22 mouse cellular contexts compared by ENCODE assay signal in genomic region chr9:28307481-28308050, GRCm38 (mm10).
DNase-seq lines count a peak whose midpoint lies in the region; ATAC-seq lines count a peak whose summit lies in the region.
"Had no signal": no experiment of that assay in that cellular context is flagged by ENCODE, and none has a peak within 500 bp of the region (broad histone marks: within the 10 kb centered on the region; RNA-seq: fewer than 3 reads in every experiment).

No protein-coding gene starts in this region.

- no peaks in the 10 kb centered on the region for H3K27me3 ChIP-seq in embryonic facial prominence, embryonic 10.5 days (replicated peaks; ENCODE audit: low read depth, poor library complexity, severe bottlenecking)
- H3K27me3 ChIP-seq in hindbrain, embryonic 11.5 days (ENCODE audit: control insufficient read depth, insufficient read depth, low read length): no peaks in the 10 kb centered on the region
- H3K27me3 ChIP-seq: embryonic facial prominence, embryonic 15.5 days; limb, embryonic 13.5 days; liver, embryonic 13.5 days had no signal

- peak; percentile 61 for DNase-seq in heart, adult 11 months
- DNase-seq in heart, postnatal 36 days: no peak
- peak; percentile 11 for DNase-seq in embryonic facial prominence, embryonic 10.5 days (ENCODE audit: low spot score)
- no peak for DNase-seq in hindbrain, embryonic 11.5 days (ENCODE audit: low spot score)
- peak; percentile 49 for DNase-seq in retina, embryonic 14.5 days (ENCODE audit: low spot score)
- DNase-seq in adrenal gland, postnatal 14 days: no peak
- no peak for DNase-seq in adrenal gland, postnatal 4 days (ENCODE audit: low spot score in 2 of 2)
- DNase-seq: adrenal gland, adult 8-10 months; cerebellum, adult 11 months; gastrocnemius, postnatal 14 days; heart, adult 2 months; heart, postnatal 4 days; kidney, postnatal 36 days; liver, embryonic 13.5 days; lung, embryonic 14.5 days; lung, postnatal 36 days; right cerebral cortex, postnatal 25 days; thymus, adult 2 months had no signal

- H3K4me3 ChIP-seq in embryonic facial prominence, embryonic 10.5 days: no peak overlapping the region
- H3K4me3 ChIP-seq in hindbrain, embryonic 11.5 days (ENCODE audit: low read depth, low read length): no peak overlapping the region
- H3K4me3 ChIP-seq: embryonic facial prominence, embryonic 15.5 days; heart, adult 2 months; limb, embryonic 13.5 days; liver, embryonic 13.5 days; myocyte had no signal

- no peaks in the 10 kb centered on the region for H3K9me3 ChIP-seq in embryonic facial prominence, embryonic 10.5 days
- H3K9me3 ChIP-seq in hindbrain, embryonic 11.5 days (ENCODE audit: control insufficient read depth, low read length): no peaks in the 10 kb centered on the region
- H3K9me3 ChIP-seq: embryonic facial prominence, embryonic 15.5 days; limb, embryonic 13.5 days; liver, embryonic 13.5 days had no signal

- intact Hi-C loops in heart, postnatal 36 days (cut with DNase I): no loop called here

- H3K36me3 ChIP-seq in embryonic facial prominence, embryonic 10.5 days (replicated peaks): no peaks in the 10 kb centered on the region
- no peaks in the 10 kb centered on the region for H3K36me3 ChIP-seq in hindbrain, embryonic 11.5 days (ENCODE audit: control insufficient read depth, insufficient read depth, low read length)
- H3K36me3 ChIP-seq: embryonic facial prominence, embryonic 15.5 days; limb, embryonic 13.5 days; liver, embryonic 13.5 days had no signal

- H3K27ac ChIP-seq in embryonic facial prominence, embryonic 10.5 days (replicated peaks): peak overlapping the region; percentile 12; the same call in 1 of the 2 replicates
- H3K27ac ChIP-seq in hindbrain, embryonic 11.5 days (ENCODE audit: low read depth, low read length): no peak overlapping the region
- H3K27ac ChIP-seq: embryonic facial prominence, embryonic 15.5 days; heart, adult 2 months; limb, embryonic 13.5 days; liver, embryonic 13.5 days had no signal

- WGBS in embryonic facial prominence, embryonic 10.5 days: 83% methylated on average over 6 of the region's 6 CpGs
- WGBS in hindbrain, embryonic 11.5 days: 71% methylated on average over 6 of the region's 6 CpGs

- no peak overlapping the region for H3K4me2 ChIP-seq in hindbrain, embryonic 11.5 days (replicated peaks; ENCODE audit: low read depth, low read length)
- H3K4me2 ChIP-seq: embryonic facial prominence, embryonic 15.5 days; limb, embryonic 13.5 days; liver, embryonic 13.5 days; lung, embryonic 14.5 days had no signal

- peaks cover 24% of the 10 kb centered on the region for H3K4me1 ChIP-seq in embryonic facial prominence, embryonic 10.5 days
- peaks cover 4% of the 10 kb centered on the region; the same call in 1 of the 2 replicates for H3K4me1 ChIP-seq in hindbrain, embryonic 11.5 days (replicated peaks; ENCODE audit: control insufficient read depth, insufficient read depth, low read length)
- H3K4me1 ChIP-seq: embryonic facial prominence, embryonic 15.5 days; limb, embryonic 13.5 days; liver, embryonic 13.5 days had no signal

- H3K9ac ChIP-seq in hindbrain, embryonic 11.5 days (ENCODE audit: low read depth, low read length): no peak overlapping the region
- H3K9ac ChIP-seq: embryonic facial prominence, embryonic 15.5 days; limb, embryonic 13.5 days; liver, embryonic 13.5 days; lung, embryonic 14.5 days had no signal

- ATAC-seq in hindbrain, embryonic 11.5 days (ENCODE audit: low FRiP score): peak; percentile 31; the same call in 1 of the 2 replicates
- ATAC-seq: intestine, embryonic 16.5 days had no signal

Comparison
In these comparisons a context has a peak if more than half of its experiments do, and no peak if none do; other contexts are left out.
1. DNase-seq: peak in heart, adult 11 months (single experiment), embryonic facial prominence, embryonic 10.5 days (single experiment) and retina, embryonic 14.5 days (single experiment); none in heart, postnatal 36 days (0 of 2), hindbrain, embryonic 11.5 days (single experiment), adrenal gland, postnatal 14 days (single experiment) and adrenal gland, postnatal 4 days (0 of 2).